Mouse (Mus musculus): ENCODE data around the gene Ide. TPM values are rescaled to one million over a fixed set of nuclear protein-coding genes. Genes with fewer than 3 reads are reported as not detected.

Gene Ide
- total RNA-seq, 2 experiments from 2014 or later, result 65.4 to 69.4 TPM

GRCm38 (mm10) chr19:37335392-37335791 lies 2.3 kb downstream of the Ide start:
- DNase-seq (ENCODE audit: low spot score in 2 of 2), result no peak

GRCm38 (mm10) chr19:37333357-37333756 lies 4.3 kb downstream of the Ide start:
- DNase-seq (ENCODE audit: low spot score in 2 of 2), result no peak

DNA sequence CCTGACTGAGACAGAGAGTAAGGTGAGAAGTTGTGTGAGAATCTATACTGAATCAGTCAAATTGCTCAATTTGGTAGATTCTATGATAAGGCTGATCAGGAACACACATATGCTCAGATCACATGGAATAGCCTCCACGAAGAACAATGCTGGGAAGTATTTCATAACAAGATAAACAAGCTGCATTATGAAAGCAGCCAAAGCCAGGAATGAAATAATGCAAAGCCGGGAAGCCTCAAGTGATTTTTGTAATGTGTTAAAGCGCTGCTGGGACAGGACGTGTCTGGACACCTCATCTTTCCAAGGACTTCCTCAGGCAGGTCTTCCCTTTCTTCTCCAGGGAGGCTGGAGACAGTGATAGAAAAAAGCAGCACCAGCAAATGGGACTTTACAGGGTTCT lies 4.9 kb downstream of the Ide start:
- DNase-seq (ENCODE audit: low spot score in 2 of 2), result no peak

GRCm38 (mm10) chr19:37327216-37327615 lies 10.4 kb downstream of the Ide start:
- no peak for DNase-seq (ENCODE audit: low spot score in 2 of 2)

GRCm38 (mm10) chr19:37323566-37323965 lies 14.1 kb downstream of the Ide start:
- DNase-seq (ENCODE audit: low spot score in 2 of 2), result no peak

DNA sequence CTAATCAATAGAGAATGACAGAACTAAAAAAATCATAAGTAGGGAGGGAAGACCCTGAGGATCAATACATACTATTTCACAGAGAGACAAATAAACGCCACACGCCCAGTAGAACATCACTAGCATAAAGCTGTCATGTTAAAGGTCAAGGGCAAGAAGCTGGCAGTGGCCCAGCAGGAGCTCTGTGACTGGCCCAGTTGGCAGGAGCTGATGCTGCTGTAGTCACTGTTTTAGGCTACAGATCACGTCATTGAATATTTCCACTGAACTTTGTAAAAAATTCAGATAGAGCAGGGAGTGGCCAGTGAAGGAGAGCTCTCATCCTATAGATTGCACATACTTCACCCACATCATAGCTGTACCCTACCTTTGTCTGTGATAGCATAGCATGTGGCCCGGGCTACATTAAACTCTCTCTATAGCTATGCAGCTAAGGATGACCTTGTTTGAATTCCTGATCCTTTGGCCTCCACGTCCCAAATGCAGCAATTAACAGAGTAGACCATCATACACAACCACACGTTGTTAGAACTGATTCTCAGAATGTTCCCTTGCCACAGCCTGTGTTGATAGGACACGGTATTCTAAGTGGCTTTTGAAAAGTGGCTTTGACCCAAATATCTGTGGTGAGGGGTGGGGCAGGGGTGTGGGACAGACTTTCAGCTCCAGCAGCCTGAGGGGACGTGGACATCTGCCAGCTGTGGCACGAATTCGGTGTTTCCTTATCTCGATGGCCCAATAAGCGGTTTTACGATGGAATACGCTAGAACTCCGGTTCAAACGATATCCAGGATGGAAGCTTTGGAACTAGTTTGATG lies 16.6 kb downstream of the Ide start:
- no peak for DNase-seq (ENCODE audit: low spot score in 2 of 2)

- no peak for DNase-seq (ENCODE audit: low spot score in 2 of 2)
These were observed 20.3 kb downstream of the Ide start for GRCm38 (mm10) chr19:37317359-37317758.

DNA sequence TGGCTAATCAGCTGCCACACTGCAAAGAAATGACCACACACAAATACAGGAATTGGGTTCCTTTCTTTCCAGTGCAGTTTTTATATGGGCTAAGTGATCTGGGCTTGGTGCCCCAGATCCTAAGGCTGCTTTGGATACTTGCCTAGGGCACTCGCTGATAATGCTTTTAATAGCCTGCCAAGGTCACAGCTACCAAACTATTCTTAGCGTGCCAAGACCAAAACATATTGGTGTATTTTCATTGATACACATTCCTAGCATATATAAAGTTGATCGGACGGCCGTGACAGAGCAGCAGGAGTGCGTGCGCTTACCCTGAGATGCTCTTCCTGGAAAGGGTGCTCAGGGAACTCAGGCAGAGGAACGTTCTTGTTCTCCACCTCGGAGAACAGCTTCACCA lies 22.6 kb downstream of the Ide start:
- no peak for DNase-seq (ENCODE audit: low spot score in 2 of 2)

DNA sequence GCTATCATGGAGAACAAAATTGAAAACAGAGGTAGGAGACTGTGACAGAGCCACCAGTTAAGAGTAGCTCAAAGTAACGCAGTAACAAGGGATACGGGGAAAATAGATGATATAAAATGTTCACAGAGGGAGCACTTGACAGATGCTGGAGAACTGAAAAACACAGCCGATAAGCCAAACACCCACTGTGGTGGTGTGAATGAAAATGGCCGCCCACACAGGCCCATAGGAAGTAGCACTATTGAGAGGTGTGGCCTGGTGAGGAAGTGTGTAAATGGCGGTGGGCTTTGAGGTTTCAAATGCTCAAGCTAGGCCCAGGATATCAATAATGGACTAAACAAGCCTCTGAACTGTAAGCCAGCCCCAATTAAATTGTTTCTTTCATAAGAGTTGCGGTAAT lies 26.2 kb downstream of the Ide start:
- no peak for DNase-seq (ENCODE audit: low spot score in 2 of 2)

- no peak for DNase-seq (ENCODE audit: low spot score in 2 of 2)
These were observed 27.5 kb downstream of the Ide start for GRCm38 (mm10) chr19:37310133-37310532.

- DNase-seq (ENCODE audit: low spot score in 2 of 2), result no peak
These were observed 28.7 kb downstream of the Ide start for GRCm38 (mm10) chr19:37308941-37309340.

- DNase-seq (ENCODE audit: low spot score in 2 of 2), result no peak
These were observed 29.7 kb downstream of the Ide start for GRCm38 (mm10) chr19:37307826-37308545.

- no peak for DNase-seq (ENCODE audit: low spot score in 2 of 2)
These were observed 31.5 kb downstream of the Ide start for GRCm38 (mm10) chr19:37306176-37306575.

GRCm38 (mm10) chr19:37304866-37305265 lies 32.8 kb downstream of the Ide start:
- no peak for DNase-seq (ENCODE audit: low spot score in 2 of 2)

- no peak for DNase-seq (ENCODE audit: low spot score in 2 of 2)
These were observed 33.6 kb downstream of the Ide start for GRCm38 (mm10) chr19:37304006-37304405.

DNA sequence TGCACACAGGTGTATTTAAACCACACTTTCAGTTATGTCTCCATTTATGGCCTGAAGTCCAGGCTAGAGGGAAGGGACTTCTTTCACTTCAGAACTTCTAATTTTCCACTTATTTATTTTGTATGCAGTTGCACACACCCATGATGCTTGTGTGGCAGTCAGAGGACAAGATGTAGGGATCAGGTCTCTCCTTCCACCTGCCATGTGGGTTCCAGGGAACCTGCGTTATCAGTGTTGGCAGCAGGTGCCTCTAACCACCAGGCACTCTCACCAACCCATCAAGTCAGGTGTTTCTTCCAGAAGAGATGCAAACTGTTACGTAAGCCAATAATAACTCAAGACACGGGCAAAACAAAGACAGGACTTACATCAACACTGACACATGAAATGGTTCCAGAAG lies 35.9 kb downstream of the Ide start:
- DNase-seq (ENCODE audit: low spot score in 2 of 2), result no peak

- DNase-seq (ENCODE audit: low spot score in 2 of 2), result no peak
These were observed 46.0 kb downstream of the Ide start for GRCm38 (mm10) chr19:37291676-37292075.

DNA sequence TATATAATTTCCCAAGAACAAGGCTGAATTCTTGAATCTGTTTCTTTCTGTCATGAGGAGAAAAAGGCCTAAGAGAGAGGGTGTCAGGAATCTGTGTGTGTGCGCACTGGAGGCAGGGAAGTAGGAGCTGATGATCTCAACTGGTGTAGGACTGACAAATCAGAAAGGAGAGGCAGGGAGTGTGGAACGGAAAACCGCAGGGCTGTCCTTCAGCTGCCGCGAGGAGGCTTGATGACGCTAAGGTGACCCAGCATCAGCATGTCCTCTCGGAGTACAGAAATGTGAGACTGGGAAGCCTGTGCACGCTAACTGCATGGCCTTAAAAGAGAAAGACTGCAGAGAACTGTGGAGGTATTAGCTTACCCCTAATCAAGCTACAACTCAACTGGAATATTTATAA lies 46.7 kb downstream of the Ide start:
- no peak for DNase-seq (ENCODE audit: low spot score in 2 of 2)

DNA sequence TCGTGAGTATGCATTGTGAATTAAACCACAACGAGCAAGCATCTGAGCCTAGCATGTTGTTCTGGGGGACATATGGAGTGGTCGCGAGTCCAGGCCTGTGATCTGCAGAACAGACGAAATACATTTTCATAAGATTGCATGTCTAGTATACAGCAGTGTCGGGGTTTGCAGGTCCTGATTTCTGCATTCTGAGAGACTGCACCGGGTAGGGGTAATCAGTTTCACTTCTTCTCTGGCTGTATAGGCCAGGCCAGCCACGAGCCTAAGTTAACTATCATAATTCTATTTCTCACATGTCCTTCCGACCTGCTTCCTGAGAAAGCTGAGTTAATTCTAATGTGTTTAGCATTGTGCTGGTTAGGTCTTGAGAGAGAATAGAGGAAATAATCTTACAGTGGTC lies 52.9 kb downstream of the Ide start:
- DNase-seq (ENCODE audit: low spot score in 2 of 2), result no peak

- no peak for DNase-seq (ENCODE audit: low spot score in 2 of 2)
These were observed 54.5 kb downstream of the Ide start for GRCm38 (mm10) chr19:37283166-37283565.

- DNase-seq (ENCODE audit: low spot score in 2 of 2), result no peak
These were observed 55.9 kb downstream of the Ide start for GRCm38 (mm10) chr19:37281710-37282109.

GRCm38 (mm10) chr19:37279194-37279593 lies 58.5 kb downstream of the Ide start:
- no peak for DNase-seq (ENCODE audit: low spot score in 2 of 2)

GRCm38 (mm10) chr19:37275555-37275954 lies 62.1 kb downstream of the Ide start:
- no peak for DNase-seq (ENCODE audit: low spot score in 2 of 2)

Measured in adrenal gland, postnatal 4 days (tissue).